15 mouse cellular contexts compared by ENCODE assay signal in the genomic region with DNA sequence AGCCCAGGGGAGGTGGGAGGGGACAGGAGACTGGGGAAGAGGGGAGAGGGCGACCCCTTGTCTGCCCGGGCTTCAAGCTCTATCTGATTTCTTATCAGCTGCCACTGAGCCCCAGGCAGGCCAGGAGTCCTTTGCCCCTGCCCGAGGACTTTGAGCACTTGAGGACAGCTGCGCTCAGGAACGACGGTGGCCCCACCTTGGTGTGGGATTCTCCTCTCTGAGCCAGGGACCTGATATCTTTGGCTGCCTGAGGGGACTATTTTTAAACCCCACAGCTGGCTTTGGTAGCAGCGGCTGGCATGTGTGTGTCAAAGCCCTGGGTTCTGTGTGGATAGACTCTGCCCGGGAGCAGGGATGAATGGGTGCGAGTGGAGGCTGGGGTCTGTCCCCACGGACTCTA. TPM values are rescaled to one million over a fixed set of nuclear protein-coding genes. Genes with fewer than 3 reads are reported as not detected.
DNase-seq lines count a peak whose midpoint lies in the region; ATAC-seq and TF ChIP-seq lines count a peak whose summit lies in the region.
"Had no signal": no experiment of that assay in that cellular context is flagged by ENCODE, and none has a peak within 500 bp of the region (broad histone marks: within the 10 kb centered on the region; RNA-seq: fewer than 3 reads in every experiment).

No protein-coding gene starts in this region.

- H3K27ac ChIP-seq in lung, embryonic 14.5 days (ENCODE audit: low read depth): 0 out of 2 replicates have a peak overlapping the region, but pooled peaks have one; percentile 18
- H3K27ac ChIP-seq in heart, embryonic 15.5 days: peak overlapping the region; percentile 89
- H3K27ac ChIP-seq: forebrain, embryonic 13.5 days; hindbrain, embryonic 13.5 days; kidney, embryonic 15.5 days; neural tube, embryonic 15.5 days had no signal

- no peaks in the 10 kb centered on the region for H3K4me1 ChIP-seq in lung, embryonic 14.5 days (ENCODE audit: insufficient read depth)
- H3K4me1 ChIP-seq in heart, embryonic 15.5 days (replicated peaks): peaks cover 71% of the 10 kb centered on the region
- H3K4me1 ChIP-seq: forebrain, embryonic 13.5 days; neural tube, embryonic 15.5 days had no signal

- WGBS in lung, embryonic 14.5 days: 24% methylated on average over 10 of the region's 10 CpGs
- 17% methylated on average over 10 of the region's 10 CpGs for WGBS in heart, embryonic 15.5 days

- no peak overlapping the region for H3K4me3 ChIP-seq in lung, embryonic 14.5 days (ENCODE audit: low read depth, low read length)
- no peak overlapping the region for H3K4me3 ChIP-seq in heart, embryonic 15.5 days
- H3K4me3 ChIP-seq: forebrain, embryonic 13.5 days; hindbrain, embryonic 13.5 days; kidney, embryonic 15.5 days; neural tube, embryonic 15.5 days had no signal

- no peaks in the 10 kb centered on the region for H3K9me3 ChIP-seq in lung, embryonic 14.5 days (ENCODE audit: low read depth, low read length)
- no peaks in the 10 kb centered on the region for H3K9me3 ChIP-seq in heart, embryonic 15.5 days (replicated peaks)
- H3K9me3 ChIP-seq: forebrain, embryonic 13.5 days; hindbrain, embryonic 13.5 days; kidney, embryonic 15.5 days; neural tube, embryonic 15.5 days had no signal

- no peak overlapping the region for H3K9ac ChIP-seq in lung, embryonic 14.5 days
- peak overlapping the region; percentile 38; the same call in 1 of the 2 replicates for H3K9ac ChIP-seq in heart, embryonic 15.5 days
- H3K9ac ChIP-seq: forebrain, embryonic 13.5 days; hindbrain, embryonic 13.5 days; kidney, embryonic 15.5 days; neural tube, embryonic 15.5 days had no signal

- ATAC-seq in lung, embryonic 14.5 days (ENCODE audit: insufficient read depth): no peak
- peak; percentile 51; the same call in 1 of the 2 replicates for ATAC-seq in heart, embryonic 15.5 days (replicated peaks; ENCODE audit: insufficient number of reproducible peaks, insufficient read depth, low FRiP score, low read depth)
- ATAC-seq in megakaryocyte-erythroid progenitor cell, adult 5-6 weeks (replicated peaks; ENCODE audit: low FRiP score, low TSS enrichment, poor library complexity, severe bottlenecking): peak; percentile 17; the same call in 1 of the 2 replicates
- ATAC-seq: forebrain, embryonic 13.5 days had no signal

- no peak for DNase-seq in lung, embryonic 14.5 days
- no peak for DNase-seq in lung, postnatal 4 days
- DNase-seq in gastrocnemius, postnatal 36 days: peak; percentile 46 to 49
- DNase-seq in kidney, postnatal 14 days: no peak
- no peak for DNase-seq in right cerebral cortex, postnatal 10 days (ENCODE audit: low spot score in 2 of 2)
- DNase-seq in spleen, adult 12 weeks (ENCODE audit: low spot score): no peak
- DNase-seq: adrenal gland, postnatal 25 days; cerebellum, adult 11 months; spleen, adult 18-20 months had no signal

- no peak overlapping the region for H3K4me2 ChIP-seq in lung, embryonic 14.5 days
- H3K4me2 ChIP-seq in heart, embryonic 15.5 days: peak overlapping the region; percentile 32
- H3K4me2 ChIP-seq: forebrain, embryonic 13.5 days; hindbrain, embryonic 13.5 days; kidney, embryonic 15.5 days; neural tube, embryonic 15.5 days had no signal

- H3K27me3 ChIP-seq in lung, embryonic 14.5 days (ENCODE audit: insufficient read depth, low read length): no peaks in the 10 kb centered on the region
- no peaks in the 10 kb centered on the region for H3K27me3 ChIP-seq in heart, embryonic 15.5 days
- H3K27me3 ChIP-seq: forebrain, embryonic 13.5 days; hindbrain, embryonic 13.5 days; kidney, embryonic 15.5 days; neural tube, embryonic 15.5 days had no signal

- intact Hi-C loops in gastrocnemius, postnatal 36 days (cut with DNase I): no loop called here

- no peaks in the 10 kb centered on the region for H3K36me3 ChIP-seq in lung, embryonic 14.5 days (ENCODE audit: insufficient read depth)
- no peaks in the 10 kb centered on the region for H3K36me3 ChIP-seq in heart, embryonic 15.5 days
- H3K36me3 ChIP-seq: hindbrain, embryonic 13.5 days; kidney, embryonic 15.5 days; neural tube, embryonic 15.5 days had no signal

- TF ChIP-seq CTCF in lung, embryonic 14.5 days (IDR thresholded peaks at IDR 0.05; ENCODE audit: low read depth): no peak

RNA-seq across cellular contexts. Expression of gene Rbm38, which starts 37.3 kb away (rescaled TPM):
- 45.6 and 45.8 TPM in 2 replicates for polyA plus RNA-seq in lung, embryonic 14.5 days (2014; fragmentation: Nextera tagmentation; extraction: Ambion mirVana)
- 100 to 1,000 TPM; 180 to 220 TPM for total RNA-seq in gastrocnemius, postnatal 36 days (2021)
- polyA plus RNA-seq in heart, embryonic 15.5 days (2015; fragmentation: Nextera tagmentation; extraction: Ambion mirVana): 108 and 120 TPM in 2 replicates
- total RNA-seq in megakaryocyte-erythroid progenitor cell, adult 5-6 weeks (2014; fragmentation: Nextera tagmentation): 191 and 218 TPM in 2 replicates
- total RNA-seq in megakaryocyte-erythroid progenitor cell, adult 5-6 weeks (2017): 38.9 and 116 TPM in 2 replicates

RNA-seq across cellular contexts. Expression of gene Rae1, which starts 57.7 kb away (rescaled TPM):
- 137 and 142 TPM in 2 replicates for polyA plus RNA-seq in lung, embryonic 14.5 days (2014; fragmentation: Nextera tagmentation; extraction: Ambion mirVana)
- 10 to 100 TPM; 11.4 to 12.8 TPM for total RNA-seq in gastrocnemius, postnatal 36 days (2021)
- polyA plus RNA-seq in heart, embryonic 15.5 days (2015; fragmentation: Nextera tagmentation; extraction: Ambion mirVana): 84.8 and 96.2 TPM in 2 replicates
- 142 and 149 TPM in 2 replicates for total RNA-seq in megakaryocyte-erythroid progenitor cell, adult 5-6 weeks (2014; fragmentation: Nextera tagmentation)
- 79.4 and 102 TPM in 2 replicates for total RNA-seq in megakaryocyte-erythroid progenitor cell, adult 5-6 weeks (2017)

Comparison
In these comparisons a context has a peak if more than half of its experiments do, and no peak if none do; other contexts are left out.
1. DNase-seq: peak in gastrocnemius, postnatal 36 days (2 of 2); none in lung, embryonic 14.5 days (single experiment), lung, postnatal 4 days (0 of 2), kidney, postnatal 14 days (single experiment), right cerebral cortex, postnatal 10 days (0 of 2) and spleen, adult 12 weeks (single experiment).
2. RNA of gene Rae1, which starts 57.7 kb away (total RNA-seq): 79.4 to 149 TPM in megakaryocyte-erythroid progenitor cell, adult 5-6 weeks; 11.4 to 12.8 TPM in gastrocnemius, postnatal 36 days; every median in the first group is over 4 times any median in the second.